Mouse (Mus musculus) A20 (cell line): ENCODE results near the gene Fam199x.

Experiments
- DNase-seq: peaks from one replicate; pipeline ENCODE4 v3.0.0-alpha.2; 2011; ENCODE audit warnings: low read depth, low spot score

Fam199x gene

GRCm38 (mm10) chrX:137049425-137050225, at the start of gene Fam199x:
TSS of gene Fam199x (plus strand) at chrX:137049594.
- peak; percentile 79 for DNase-seq

- peak; percentile 70 for DNase-seq
These were observed 34.2 kb upstream of the Fam199x start for GRCm38 (mm10) chrX:137015099-137015709.

- DNase-seq = no peak
These were observed 31.7 kb upstream of the Fam199x start for GRCm38 (mm10) chrX:137017668-137018067.

- DNase-seq = peak; percentile 59
These were observed 30.1 kb upstream of the Fam199x start for GRCm38 (mm10) chrX:137019310-137019709.

GRCm38 (mm10) chrX:137030916-137031315, 18.5 kb upstream of the Fam199x start:
- no peak for DNase-seq

GRCm38 (mm10) chrX:137031726-137032125, 17.7 kb upstream of the Fam199x start:
- no peak for DNase-seq

GRCm38 (mm10) chrX:137034322-137034721, 15.1 kb upstream of the Fam199x start:
- DNase-seq = no peak

GRCm38 (mm10) chrX:137037470-137037999, 11.9 kb upstream of the Fam199x start:
- DNase-seq = no peak

- peak; percentile 88 for DNase-seq
These were observed 11.4 kb upstream of the Fam199x start, which contains the start of gene Slc25a53 for GRCm38 (mm10) chrX:137038000-137038483. TSS of gene Slc25a53 (minus strand) at chrX:137038302.

GRCm38 (mm10) chrX:137038502-137038901, 10.9 kb upstream of the Fam199x start:
- peak; percentile 5 for DNase-seq

GRCm38 (mm10) chrX:137049060-137049424, 352 bp upstream of the Fam199x start:
- DNase-seq = no peak

GRCm38 (mm10) chrX:137063202-137063601, 13.8 kb downstream of the Fam199x start:
- no peak for DNase-seq

- DNase-seq = no peak
These were observed 55.1 kb downstream of the Fam199x start for GRCm38 (mm10) chrX:137104531-137104930.

- DNase-seq = no peak
These were observed 57.1 kb downstream of the Fam199x start for GRCm38 (mm10) chrX:137106498-137106897.

- peak; percentile 50 for DNase-seq
These were observed 68.8 kb downstream of the Fam199x start for GRCm38 (mm10) chrX:137118097-137118746.

GRCm38 (mm10) chrX:137119675-137120423, 70.5 kb downstream of the Fam199x start:
- DNase-seq = no peak

GRCm38 (mm10) chrX:137121718-137122117, 72.3 kb downstream of the Fam199x start, which contains the start of gene Esx1:
TSS of gene Esx1 (minus strand) at chrX:137122083.
- no peak for DNase-seq

GRCm38 (mm10) chrX:137127542-137127941, 78.1 kb downstream of the Fam199x start:
- no peak for DNase-seq
